Mouse (Mus musculus): ENCODE data around the gene Tmc3. TPM values are rescaled to one million over a fixed set of nuclear protein-coding genes. Genes with fewer than 3 reads are reported as not detected.

Tmc3 gene
- polyA plus RNA-seq, 1 experiment: 0.06 TPM

DNA sequence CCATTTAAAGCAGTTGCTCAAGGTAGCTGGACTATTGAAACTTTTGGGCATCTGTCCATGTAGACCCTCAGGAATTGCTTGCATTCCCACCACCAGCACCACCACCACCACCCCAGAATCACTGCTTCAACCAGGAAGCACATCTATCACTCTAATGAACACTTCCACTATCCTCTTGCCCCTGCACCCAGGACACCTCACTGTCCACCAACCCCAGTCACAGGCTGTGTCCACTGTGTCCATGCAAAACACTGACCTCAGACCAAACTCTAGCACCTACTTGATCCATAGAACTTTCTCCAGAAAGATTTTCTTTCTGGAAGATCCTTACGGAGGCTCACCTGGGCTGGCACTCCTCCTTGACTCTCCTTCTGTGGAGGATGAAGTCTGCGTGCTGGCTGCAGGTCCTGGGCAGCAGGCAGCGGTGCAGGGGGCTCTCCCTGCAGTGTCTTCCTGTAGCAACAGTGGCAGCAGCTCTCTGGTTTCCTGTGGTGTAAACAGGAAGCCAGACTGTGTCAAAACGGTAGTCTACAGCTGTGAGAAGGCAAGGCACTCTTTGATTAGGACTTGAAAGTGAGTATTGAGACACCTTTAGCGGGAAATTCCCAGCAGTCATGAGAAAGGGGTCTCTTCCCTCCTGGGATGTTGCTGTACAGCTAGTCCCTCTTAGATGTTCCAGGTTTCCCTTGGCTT lies 70.4 kb downstream of the Tmc3 start:
- 67% methylated on average over 5 of the region's 5 CpGs for WGBS
- no peaks in the 10 kb centered on the region; the same call in 1 of the 2 replicates for H3K36me3 ChIP-seq (ENCODE audit: control insufficient read depth, insufficient read depth, low read length)
- TF ChIP-seq CTCF (IDR thresholded peaks at IDR 0.05; ENCODE audit: extremely low read depth, insufficient read length, insufficient replicate concordance, low read depth, low read length) (no peak), POLR2A (IDR thresholded peaks at IDR 0.05; ENCODE audit: low read depth, low read length) (peak; percentile 69)
- no peaks in the 10 kb centered on the region for H3K27me3 ChIP-seq (ENCODE audit: control insufficient read depth, insufficient read depth, low read length)
- peak overlapping the region; percentile 57 for H3K4me3 ChIP-seq (ENCODE audit: low read depth, low read length)
- peaks cover 9% of the 10 kb centered on the region for H3K4me1 ChIP-seq (ENCODE audit: control insufficient read depth, insufficient read depth, insufficient read length, low read length)
- peak overlapping the region; percentile 94 for H3K27ac ChIP-seq (ENCODE audit: insufficient read depth, low read depth, low read length)

DNA sequence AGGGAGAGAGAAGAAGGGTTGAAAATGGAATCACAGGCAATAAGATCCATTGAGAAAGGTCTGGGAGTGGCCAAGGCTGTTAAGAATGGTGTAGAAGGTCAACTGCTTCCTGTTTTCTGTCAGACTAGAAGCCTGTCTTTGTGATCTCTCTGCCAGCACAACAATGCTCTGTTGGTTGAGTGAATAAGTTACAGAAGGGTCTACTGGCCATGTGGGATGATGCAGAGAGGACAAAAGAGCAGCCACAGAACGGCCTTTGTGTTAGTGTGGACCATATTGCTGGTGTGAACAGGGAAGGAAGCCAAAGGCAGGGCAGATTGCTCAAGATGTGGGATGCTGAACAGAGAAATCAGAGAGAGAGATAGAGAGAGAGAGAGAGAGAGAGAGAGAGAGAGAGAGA lies 74.0 kb downstream of the Tmc3 start:
- no peak for TF ChIP-seq CTCF (IDR thresholded peaks at IDR 0.05; ENCODE audit: extremely low read depth, insufficient read length, insufficient replicate concordance, low read depth, low read length)
- no peak for TF ChIP-seq POLR2A (IDR thresholded peaks at IDR 0.05; ENCODE audit: low read depth, low read length)
- 23% methylated on average over 1 of the region's 1 CpGs for WGBS
- H3K27ac ChIP-seq (ENCODE audit: insufficient read depth, low read depth, low read length): peak overlapping the region; percentile 80
- H3K4me3 ChIP-seq (ENCODE audit: low read depth, low read length): no peak overlapping the region
- H3K36me3 ChIP-seq (ENCODE audit: control insufficient read depth, insufficient read depth, low read length): no peaks in the 10 kb centered on the region
- H3K27me3 ChIP-seq (ENCODE audit: control insufficient read depth, insufficient read depth, low read length): no peaks in the 10 kb centered on the region
- H3K4me1 ChIP-seq (ENCODE audit: control insufficient read depth, insufficient read depth, insufficient read length, low read length): peaks cover 9% of the 10 kb centered on the region

DNA sequence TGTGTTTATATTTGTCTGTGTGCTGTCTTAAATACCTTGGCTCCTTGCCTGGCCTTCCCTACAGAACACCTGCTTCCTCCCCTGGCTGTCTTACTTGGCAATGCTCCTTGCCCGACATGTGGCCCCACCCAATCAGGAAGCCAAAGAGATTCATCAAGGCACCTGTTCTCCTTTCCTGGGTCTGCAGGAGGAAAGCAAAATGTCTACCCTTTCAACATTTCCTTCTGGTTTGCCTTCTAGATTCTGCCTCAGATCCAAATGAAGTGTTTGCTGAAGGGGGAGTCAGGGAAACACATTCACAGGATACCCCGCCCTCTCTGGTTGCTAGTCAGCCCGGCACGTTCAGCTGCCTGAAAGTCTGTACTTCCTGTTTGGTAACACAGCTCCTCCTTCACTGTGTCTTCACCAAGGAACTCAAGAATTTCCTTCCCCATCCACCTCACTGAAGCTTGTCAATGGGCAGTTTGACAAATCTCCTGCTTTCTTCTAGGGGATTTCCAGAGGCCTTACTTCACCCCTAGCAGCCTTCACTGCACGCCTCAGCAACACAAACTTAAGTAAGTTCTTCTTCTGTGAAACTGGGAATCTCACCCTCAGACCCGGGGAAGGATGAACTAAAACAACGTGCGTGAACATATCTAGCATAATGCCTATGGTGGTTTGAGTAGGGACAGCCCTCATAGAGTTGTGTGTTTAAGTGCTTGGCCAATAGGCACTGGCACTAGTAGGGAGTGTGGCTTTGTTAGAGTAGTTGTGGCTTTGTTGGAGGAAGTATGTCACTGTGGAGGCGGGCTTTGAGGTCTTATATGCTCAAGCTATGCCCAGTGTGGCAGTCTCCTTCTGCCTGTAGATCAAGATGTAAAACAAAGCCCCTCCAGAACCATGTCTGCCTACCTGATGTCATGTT lies 74.7 kb downstream of the Tmc3 start:
- Histone ChIP-seq H3K4me1 (ENCODE audit: control insufficient read depth, insufficient read depth, insufficient read length, low read length) (peaks cover 9% of the 10 kb centered on the region), H3K27ac (ENCODE audit: insufficient read depth, low read depth, low read length) (peak overlapping the region; percentile 80), H3K4me3 (ENCODE audit: low read depth, low read length) (peak overlapping the region; percentile 4; the same call in 1 of the 2 replicates), H3K36me3 (ENCODE audit: control insufficient read depth, insufficient read depth, low read length) (no peaks in the 10 kb centered on the region), H3K27me3 (ENCODE audit: control insufficient read depth, insufficient read depth, low read length) (no peaks in the 10 kb centered on the region)
- no peak for TF ChIP-seq POLR2A (IDR thresholded peaks at IDR 0.05; ENCODE audit: low read depth, low read length)
- no peak for TF ChIP-seq CTCF (IDR thresholded peaks at IDR 0.05; ENCODE audit: extremely low read depth, insufficient read length, insufficient replicate concordance, low read depth, low read length)
- WGBS: 47% methylated on average over 9 of the region's 9 CpGs

DNA sequence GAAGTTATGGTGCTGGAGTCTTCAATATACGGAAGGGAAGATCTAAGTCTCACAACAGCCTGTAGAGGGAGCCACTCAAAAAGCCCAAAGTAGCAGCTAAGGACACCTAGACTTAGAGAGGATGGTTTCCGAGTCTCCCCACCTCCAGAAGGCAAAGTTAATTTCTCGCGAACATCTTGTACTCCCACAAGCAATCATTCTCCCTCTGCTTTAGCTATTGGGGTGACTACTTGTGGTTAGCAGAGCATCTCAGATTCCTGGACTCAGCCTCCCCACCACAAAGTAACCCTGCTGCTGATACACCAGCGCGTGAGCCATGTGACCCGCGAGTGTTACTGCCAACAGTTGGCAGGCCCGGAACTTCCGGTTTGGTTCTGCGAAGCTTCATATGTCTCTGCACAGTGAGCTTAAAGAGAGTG lies 75.6 kb downstream of the Tmc3 start:
- no peak for TF ChIP-seq CTCF (IDR thresholded peaks at IDR 0.05; ENCODE audit: extremely low read depth, insufficient read length, insufficient replicate concordance, low read depth, low read length)
- peak overlapping the region; percentile 80 for H3K27ac ChIP-seq (ENCODE audit: insufficient read depth, low read depth, low read length)
- no peaks in the 10 kb centered on the region for H3K36me3 ChIP-seq (ENCODE audit: control insufficient read depth, insufficient read depth, low read length)
- WGBS: 88% methylated on average over 11 of the region's 11 CpGs
- no peak overlapping the region for H3K4me3 ChIP-seq (ENCODE audit: low read depth, low read length)
- peaks cover 9% of the 10 kb centered on the region for H3K4me1 ChIP-seq (ENCODE audit: control insufficient read depth, insufficient read depth, insufficient read length, low read length)
- no peaks in the 10 kb centered on the region for H3K27me3 ChIP-seq (ENCODE audit: control insufficient read depth, insufficient read depth, low read length)

DNA sequence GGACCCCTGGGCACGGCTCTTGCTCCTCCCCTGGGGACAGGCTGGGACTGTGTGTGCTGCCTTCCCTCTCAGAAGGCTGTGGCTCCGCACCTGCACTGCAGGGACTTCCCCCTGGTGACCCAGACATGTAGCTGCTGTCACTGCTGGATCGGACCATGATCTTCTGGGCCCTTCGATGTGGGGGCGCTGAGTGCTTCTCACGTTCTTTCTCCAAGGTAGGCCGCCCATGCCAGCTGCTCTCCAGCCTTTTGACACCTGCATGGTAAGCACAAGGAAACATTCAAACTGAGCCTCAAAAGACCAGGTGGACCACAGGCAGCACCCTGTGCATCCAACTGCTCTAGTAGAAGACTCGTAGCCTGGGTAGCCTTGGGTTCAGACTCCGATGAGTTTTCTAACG lies 76.3 kb downstream of the Tmc3 start:
- Histone ChIP-seq H3K36me3 (ENCODE audit: control insufficient read depth, insufficient read depth, low read length) (no peaks in the 10 kb centered on the region), H3K27me3 (ENCODE audit: control insufficient read depth, insufficient read depth, low read length) (no peaks in the 10 kb centered on the region), H3K4me1 (ENCODE audit: control insufficient read depth, insufficient read depth, insufficient read length, low read length) (peaks cover 9% of the 10 kb centered on the region), H3K27ac (ENCODE audit: insufficient read depth, low read depth, low read length) (peak overlapping the region; percentile 80), H3K4me3 (ENCODE audit: low read depth, low read length) (0 out of 2 replicates have a peak overlapping the region, but pooled peaks have one; percentile 19)
- 87% methylated on average over 10 of the region's 10 CpGs for WGBS
- TF ChIP-seq POLR2A (IDR thresholded peaks at IDR 0.05; ENCODE audit: low read depth, low read length) (no peak), CTCF (IDR thresholded peaks at IDR 0.05; ENCODE audit: extremely low read depth, insufficient read length, insufficient replicate concordance, low read depth, low read length) (no peak)

DNA sequence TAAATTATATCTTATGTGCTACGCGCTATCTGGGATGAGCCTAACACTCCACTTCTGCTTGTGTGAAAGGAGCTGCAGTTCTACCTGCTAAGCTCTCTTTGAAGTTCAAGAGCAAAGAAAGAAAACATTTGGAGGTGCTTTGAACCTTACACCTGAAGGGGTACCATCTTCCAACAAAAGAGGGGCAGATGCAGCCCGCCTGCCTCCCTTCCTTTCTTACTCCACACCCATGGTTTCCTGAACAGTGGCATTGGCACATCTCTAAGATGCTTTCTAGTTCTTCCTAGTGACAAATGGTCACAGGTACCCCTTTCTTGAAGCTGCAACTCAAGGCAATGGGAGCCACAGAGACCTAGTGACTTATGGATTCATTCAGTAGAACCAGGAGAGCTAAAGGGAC lies 77.0 kb downstream of the Tmc3 start:
- Histone ChIP-seq H3K4me1 (ENCODE audit: control insufficient read depth, insufficient read depth, insufficient read length, low read length) (peaks cover 9% of the 10 kb centered on the region), H3K27me3 (ENCODE audit: control insufficient read depth, insufficient read depth, low read length) (no peaks in the 10 kb centered on the region), H3K4me3 (ENCODE audit: low read depth, low read length) (no peak overlapping the region), H3K36me3 (ENCODE audit: control insufficient read depth, insufficient read depth, low read length) (no peaks in the 10 kb centered on the region), H3K27ac (ENCODE audit: insufficient read depth, low read depth, low read length) (no peak overlapping the region)
- TF ChIP-seq POLR2A (IDR thresholded peaks at IDR 0.05; ENCODE audit: low read depth, low read length): no peak
- no peak for TF ChIP-seq CTCF (IDR thresholded peaks at IDR 0.05; ENCODE audit: extremely low read depth, insufficient read length, insufficient replicate concordance, low read depth, low read length)
- over 99% methylated on average over 3 of the region's 3 CpGs for WGBS

All from small intestine, adult 2 months (tissue).